Mouse (Mus musculus) heart, adult 11 months (tissue): Measurements from ENCODE around the gene St6galnac5.

Experiments used
- DNase-seq: peaks from one replicate; pipeline ENCODE4 v3.0.0; 2022

St6galnac5 gene

DNA sequence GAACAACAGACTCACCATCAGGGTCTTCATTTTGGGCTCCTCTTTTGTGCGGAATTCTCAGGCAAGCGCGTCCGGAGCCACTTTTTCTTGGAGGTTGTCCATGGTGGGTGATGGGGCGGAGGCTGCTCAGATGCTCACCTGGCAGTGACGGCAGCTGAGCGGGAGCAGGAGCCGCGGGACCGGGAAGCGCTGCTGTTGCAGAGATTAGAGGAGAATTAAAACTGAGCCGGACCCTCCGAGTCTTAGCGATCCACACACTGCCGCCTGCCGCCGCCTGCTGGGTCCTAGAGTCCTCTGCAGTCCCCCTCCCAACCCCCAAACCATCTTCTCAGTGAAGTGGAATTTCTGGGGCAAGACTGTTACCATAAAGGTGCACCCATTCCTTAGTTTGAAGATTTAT is at the start of gene St6galnac5:
TSS of gene St6galnac5 (minus strand) at position 259 of the 400 bp plus-strand sequence.
- DNase-seq, result peak; percentile 79

DNA sequence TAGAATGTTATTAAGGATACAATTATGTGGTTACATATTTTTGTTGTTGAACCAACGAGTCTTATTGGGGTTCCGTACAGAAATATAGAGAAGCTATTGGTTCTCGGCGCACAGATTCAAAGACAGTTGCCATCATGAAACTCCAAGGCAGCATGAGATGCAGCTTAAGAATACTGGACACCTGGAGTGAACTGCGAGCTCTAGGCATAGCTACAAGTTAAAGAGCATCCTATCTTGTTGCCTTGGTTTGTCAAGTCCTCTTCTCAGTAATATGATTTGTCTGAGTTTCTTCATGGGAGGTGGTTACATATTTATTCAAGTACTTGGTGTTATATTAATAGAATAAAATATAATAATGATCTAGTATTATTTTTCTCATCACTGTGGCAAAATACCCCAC is 48.7 kb upstream of the St6galnac5 start:
- DNase-seq, result peak; percentile 76

DNA sequence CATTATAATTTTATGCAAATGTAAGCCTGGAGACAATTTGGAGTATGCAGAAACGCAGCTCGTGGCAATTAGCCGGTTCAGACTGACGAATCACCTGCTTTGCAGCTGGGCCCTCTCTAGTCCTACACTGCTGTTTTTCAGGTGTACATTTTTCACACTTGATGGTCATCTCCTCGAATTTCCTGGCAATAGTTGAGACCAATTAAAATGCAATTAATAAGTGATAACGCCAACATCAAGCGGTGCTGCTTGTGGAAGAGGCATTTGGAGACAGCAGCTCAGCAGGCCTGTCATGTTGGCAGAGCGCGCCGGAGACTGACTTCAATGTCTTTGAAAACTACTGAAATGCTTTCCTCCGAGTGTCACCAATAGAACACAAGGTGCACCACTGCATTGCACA is 42.0 kb upstream of the St6galnac5 start:
- peak; percentile 46 for DNase-seq

DNA sequence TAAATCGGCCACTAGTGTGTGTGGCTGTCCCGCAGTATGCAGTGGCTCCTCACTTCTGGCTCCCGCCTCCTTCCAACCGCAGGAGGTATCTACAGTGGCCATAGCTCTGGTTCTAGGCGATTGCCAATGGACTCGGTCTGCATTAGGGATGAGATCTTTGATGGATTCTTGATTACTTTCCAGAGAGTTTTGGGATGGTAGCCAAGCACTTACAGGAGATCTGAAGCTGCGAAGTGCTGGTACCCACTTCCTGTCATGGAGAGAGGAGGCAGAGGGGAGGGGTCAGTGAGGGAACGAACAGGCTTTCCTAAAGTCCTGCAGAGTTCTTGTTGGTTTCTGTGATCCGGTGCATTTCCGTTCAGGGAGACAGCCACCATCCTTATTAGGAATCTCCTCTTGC is 36.0 kb upstream of the St6galnac5 start:
- DNase-seq, result peak; percentile 83

DNA sequence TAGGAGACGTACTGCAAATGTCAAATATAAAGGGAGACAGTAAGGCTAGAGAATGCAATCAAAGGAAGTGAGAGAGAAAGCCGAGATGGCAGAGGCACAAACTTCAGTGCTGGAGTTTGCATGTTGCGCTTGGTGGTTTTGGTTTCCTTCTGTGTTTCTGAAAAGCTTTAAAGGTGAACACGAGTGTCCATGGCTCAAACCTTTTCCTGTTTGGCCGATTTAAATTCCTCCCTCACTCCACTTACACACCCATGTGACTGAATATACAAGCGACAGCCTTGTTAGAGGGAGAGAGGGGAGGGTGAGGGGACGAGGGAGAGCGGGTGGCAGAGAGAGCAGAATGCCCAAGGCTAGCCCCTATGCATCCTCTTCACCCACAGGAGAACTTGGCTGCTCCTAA is 34.3 kb upstream of the St6galnac5 start:
- DNase-seq, result no peak

DNA sequence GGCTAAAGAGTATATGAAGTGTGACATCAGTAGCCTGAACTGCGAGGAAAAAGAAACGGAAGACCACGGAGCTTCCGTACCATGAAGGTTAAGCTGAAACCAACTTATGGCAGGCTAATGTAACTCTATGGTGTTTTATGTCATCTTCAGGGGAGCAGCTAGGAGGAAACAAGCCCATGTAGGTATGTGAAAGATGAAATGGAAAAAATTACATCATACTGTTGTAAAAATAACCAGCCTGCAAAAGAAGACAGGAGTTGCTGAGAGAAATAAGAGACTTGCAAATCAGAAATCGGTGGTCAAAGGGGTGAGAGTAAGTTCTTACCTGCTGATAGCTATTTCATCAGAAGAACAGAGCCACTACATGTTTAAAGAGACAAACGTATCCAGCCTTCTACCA is 24.8 kb upstream of the St6galnac5 start:
- no peak for DNase-seq

DNA sequence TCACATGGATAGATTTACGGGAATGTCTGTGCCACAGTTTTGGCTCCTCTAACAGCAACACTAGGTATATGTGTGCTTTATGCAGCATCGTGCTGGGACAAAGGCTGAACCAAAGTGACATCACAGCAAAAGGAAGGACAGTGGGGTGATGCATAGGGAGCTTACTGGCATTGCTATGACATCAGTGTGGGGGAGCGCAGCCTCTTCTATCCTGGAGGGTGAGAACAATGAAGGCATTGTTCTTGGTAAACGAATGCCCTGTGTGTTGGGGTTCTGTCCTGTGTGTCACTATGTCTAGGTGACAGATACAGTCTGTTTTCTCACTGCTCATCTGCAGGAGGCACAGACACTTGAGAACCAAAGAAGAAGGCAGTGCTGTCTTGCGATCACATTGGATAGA is 16.9 kb upstream of the St6galnac5 start:
- no peak for DNase-seq

DNA sequence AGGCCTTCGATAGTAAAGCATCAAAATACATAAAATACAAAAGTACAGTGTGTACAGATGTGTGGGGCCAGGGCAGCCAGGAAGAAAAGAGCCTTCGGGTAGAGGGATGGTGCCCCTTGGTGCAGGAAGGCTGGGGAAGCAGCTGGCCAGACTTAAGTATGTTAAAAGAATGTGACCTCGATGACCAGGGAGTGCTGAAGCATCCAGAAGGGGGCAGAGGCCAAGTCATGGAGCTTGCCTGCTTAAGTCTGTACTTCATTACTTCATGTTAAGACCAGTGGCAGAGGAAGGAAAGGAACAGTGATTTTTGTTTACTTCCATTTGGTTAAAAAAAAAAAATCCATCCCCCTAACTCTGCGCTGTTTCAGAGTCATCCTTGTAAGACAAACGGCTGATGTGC is 16.1 kb upstream of the St6galnac5 start:
- DNase-seq, result no peak

DNA sequence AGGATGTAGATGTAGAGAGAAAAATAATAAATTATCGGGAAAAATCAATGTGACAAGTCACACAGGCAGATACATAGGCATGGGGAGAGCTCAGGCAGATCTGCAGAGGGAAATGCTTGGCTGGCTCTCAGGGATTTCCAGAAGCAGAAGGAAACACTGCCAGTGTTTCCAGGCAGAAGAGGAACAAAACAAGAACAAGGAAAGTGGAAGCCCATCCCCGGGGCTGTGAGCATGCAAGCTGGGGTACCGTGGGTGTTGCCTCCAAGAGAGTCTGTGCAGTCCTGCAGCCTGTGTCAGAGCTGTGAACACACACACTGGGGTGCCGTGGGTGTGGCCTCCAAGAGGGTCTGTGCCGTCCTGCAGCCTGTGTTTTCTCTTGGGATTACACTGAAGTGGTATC is 11.6 kb upstream of the St6galnac5 start:
- no peak for DNase-seq

DNA sequence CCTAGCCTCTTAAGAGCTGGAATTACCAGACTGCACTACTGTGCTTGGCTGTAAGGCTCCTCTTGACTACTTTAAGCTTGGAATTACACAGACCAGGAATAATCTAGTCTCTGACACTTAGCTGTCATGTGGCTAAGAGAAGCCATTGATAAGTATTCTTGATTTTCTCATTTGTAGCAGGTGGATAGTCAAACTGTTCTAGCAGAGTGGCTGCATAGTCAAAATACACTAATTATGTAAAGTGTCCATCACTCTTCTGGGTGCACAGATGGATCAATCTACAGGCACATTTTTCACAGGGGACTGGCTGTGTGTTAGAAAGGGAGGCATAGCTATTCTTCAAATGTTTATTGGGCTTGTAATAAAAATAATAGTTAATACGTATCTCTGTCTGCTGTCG is 8.7 kb upstream of the St6galnac5 start:
- no peak for DNase-seq

DNA sequence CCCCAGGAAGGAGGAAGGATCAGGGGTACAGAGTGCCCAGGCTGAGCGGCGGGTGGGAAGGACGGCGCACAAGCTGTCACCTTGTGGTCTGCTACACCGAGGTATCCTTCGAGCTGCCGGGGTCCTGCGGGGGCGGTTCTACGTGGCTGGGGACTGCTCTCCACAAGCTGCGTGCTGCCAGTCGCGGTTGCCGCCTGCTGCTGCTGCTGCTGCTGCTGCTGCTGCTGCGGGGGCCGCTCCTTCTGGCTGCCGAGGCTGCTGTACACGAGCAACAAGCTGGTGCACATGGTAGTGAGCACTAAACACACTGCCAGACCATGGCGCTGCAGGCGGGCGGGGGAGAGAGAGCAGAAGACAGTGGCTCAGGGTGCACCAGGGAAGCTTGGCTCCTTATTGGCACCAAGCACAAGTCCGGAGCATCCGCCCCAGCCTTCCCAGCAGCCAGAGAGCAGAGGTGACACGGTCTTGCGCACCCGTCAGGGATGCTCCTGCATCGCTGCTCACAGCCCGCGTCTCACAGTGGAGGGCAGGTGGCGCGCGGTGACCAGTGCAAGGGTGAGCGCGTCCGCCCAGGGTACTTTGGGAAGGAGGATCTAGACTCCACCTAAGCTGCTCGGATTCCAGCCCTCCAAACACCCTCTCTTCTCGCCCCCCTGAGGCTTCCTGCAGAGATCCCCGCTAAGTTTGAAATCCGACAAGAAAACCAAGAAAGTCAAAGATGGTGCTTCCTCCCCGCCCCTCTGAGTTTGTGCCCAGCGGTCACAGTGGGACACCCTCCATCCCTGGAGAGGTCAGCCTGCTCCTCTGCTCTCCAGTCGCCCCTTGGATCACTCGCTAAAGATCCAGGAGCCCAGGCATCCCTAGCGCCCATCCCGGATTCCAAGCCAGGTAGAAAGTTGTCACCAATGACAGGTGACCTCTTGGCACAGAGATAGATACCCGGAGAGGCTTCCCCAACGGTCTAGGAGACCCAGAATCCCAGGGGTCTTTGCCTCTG is 770 bp downstream of the St6galnac5 start:
- peak; percentile 84 for DNase-seq

DNA sequence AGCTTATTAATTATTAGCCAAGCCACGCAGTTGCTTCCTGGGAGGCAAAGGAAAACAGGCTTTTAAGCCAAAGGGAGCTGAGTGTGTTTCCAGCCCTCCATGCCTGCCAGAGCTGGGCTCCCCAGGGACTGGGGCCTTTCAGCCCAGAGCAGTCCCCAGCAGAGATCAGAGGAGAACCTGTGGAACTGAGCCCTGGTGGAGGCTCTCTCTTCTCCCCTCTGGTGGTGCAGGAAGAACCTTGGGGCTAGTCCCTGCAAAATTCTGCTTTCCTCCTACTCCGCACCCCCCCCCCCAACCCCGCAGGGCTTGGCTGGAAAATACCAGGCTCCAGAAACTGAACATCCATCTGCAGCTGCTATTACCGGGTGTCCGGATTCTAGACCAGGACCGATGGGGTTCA is 1.6 kb downstream of the St6galnac5 start:
- peak; percentile 79 for DNase-seq

DNA sequence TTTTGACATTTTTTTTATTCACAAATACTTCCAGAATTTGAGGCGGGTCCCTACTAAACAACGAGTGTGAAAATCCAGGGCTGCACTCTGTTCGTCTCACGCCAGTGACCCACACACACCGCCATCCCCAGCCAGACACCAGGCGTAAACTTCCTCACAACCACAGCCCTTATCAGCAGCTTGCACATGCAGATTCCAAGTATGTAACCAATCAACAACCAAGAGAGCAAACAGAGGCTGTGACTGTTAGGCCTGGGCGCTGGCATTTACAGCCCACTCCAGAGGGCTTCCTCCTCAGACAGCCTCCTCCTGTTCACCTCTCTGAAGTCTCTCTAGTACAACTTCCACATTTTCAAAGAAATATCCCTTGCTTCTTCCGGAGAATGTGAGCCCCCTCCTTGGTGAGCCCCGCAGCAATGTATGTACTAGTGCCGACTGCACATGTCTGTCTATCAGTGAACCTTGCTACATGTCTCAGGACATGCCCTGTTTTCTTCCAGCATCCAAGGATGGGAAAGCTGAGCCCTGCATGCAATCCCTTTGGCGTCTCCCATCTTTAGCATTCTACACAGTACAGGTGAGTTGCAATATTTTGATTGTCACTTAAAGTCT is 2.5 kb downstream of the St6galnac5 start:
- peak; percentile 82 for DNase-seq

DNA sequence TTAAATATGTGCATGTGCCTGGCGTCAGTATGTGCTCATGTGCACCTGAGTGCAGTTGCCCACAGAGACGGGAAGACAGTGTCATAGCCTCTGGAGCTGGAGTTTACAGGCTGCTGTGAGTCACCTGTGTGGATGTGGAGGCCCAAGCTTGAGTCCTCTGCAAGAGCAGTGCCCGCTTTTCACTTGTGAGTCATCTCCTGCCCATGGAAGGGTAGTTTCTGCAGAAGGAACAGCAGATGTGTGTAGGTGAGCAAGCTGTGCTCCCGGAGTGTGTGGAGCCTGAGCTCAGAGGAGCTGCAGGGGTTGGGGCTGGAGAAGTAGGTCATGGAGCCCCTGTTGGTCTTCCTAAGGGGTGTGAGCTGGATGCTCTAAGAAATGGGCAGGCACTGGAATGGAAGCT is 10.7 kb downstream of the St6galnac5 start:
- DNase-seq, result no peak

DNA sequence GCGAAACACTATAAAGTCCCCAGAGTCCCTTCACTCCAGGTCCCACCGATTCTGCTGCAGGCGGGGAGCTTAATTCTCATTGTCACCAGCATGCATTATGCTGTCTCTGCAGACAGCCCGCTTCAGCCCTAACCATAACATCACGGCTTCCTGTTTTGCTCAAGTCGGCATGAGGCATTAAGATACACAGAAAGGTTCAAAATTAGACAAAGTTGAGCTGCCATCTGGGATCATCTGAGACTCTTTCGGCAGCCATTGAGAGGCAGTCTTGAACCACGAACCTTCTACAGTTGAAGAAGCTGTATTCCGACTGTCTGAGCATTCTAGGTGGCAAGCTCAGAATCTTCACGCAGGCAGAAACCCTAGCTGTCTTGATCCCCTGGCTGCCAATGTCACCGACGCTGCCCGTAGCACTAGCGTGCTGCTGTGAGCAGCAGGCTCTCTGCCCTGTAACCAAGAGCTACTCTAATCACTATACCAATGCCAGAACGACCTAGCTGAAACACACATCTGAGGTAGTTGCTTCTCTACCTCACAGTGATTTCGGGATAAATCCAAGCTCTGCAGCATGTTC is 12.2 kb downstream of the St6galnac5 start:
- DNase-seq, result no peak

DNA sequence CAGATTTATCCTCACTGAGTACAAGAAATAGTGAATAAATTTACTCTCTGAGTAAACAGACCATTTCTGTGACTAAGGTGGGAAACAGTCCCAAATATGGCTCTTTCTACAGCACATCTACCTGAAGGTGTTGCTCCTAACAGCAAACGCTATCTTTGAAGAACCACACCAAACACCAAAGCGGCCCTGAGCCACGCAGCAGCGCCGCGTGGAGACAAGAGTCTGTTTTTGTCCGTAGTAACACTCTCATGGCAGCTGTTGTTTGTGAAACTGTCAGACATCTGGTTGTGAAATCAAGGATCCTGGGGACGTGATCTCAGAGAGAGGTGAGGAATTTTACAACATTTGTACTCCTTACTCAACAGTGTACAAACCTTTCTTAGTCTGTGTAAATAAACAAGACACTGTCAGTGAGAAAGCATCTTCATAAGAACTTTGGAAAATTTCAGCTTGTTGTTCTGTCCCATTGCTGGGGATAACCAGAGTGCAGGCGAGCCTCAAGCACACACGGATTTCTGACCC is 20.1 kb downstream of the St6galnac5 start:
- DNase-seq, result no peak

DNA sequence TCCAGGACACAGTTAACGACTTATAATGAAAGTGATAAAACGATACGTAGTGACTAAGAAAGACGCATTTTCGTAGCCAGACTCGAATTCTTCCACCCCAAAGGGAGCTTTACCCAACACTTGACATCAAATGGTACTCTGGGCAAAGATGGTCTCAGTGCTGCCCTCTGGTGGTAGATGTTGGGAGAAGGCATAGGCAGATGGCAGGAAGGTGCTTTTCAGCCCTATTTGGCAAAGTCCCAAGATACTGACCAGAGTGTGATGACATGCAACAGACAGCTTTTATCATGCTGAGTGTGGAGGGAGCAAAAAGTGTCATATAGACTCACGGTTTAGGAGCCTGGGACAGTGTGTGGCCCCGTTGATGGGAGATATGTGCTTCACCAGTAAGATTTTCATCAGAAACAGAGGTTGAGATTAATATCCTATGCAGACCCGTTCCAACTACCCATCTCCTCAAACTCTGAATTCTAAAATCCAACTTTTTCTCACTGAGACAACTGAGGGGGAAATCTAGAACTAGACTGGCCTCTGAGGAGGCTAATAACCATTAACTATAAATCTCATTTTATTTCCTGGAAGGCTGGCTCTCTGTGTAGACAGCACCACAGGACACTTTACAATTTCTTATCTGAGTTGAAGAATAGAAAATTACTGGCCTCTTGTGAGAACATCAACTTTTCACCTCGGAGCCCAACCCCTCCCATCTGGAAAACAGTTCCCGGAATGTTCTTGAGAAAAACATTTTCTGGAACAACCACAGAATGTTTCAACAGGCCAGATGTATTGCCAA is 23.5 kb downstream of the St6galnac5 start:
- DNase-seq, result peak; percentile 92

DNA sequence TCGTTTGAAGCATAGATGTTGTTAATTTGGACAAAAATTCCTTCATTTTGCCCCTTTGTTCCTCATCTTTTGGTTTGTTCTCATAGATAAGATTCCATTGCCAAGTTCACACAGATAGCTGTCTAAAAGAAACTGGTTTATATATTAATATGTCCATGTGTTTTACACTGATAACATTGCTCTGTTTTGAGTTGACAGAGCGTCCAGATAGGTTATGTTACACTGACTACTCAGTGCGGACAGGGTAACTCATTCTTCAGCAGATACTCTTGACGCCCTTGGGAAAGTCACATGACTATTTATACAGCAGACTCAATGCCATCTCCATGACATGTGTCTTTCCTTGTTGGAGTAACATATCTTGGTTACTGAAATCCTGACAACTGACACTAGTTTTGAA is 25.3 kb downstream of the St6galnac5 start:
- DNase-seq, result no peak

DNA sequence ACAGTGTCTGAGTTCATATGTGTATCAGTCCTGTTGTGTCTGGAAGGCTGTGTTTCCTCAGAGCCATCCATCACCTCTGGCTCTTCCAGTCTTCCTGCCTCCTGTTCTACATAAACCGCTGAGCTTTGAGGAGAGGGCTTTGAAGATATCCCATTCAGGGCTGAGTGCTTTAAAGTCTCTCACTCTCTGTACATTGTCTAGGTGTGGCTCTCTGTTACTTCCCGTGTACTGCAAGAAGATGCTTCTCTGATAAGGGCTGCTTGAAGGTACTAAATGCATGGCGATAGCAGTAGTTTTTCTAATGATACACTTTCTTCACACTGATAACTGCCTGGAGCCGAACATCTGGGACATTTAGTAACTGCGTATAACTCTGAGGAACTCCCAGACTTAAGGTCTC is 26.0 kb downstream of the St6galnac5 start:
- DNase-seq, result no peak

DNA sequence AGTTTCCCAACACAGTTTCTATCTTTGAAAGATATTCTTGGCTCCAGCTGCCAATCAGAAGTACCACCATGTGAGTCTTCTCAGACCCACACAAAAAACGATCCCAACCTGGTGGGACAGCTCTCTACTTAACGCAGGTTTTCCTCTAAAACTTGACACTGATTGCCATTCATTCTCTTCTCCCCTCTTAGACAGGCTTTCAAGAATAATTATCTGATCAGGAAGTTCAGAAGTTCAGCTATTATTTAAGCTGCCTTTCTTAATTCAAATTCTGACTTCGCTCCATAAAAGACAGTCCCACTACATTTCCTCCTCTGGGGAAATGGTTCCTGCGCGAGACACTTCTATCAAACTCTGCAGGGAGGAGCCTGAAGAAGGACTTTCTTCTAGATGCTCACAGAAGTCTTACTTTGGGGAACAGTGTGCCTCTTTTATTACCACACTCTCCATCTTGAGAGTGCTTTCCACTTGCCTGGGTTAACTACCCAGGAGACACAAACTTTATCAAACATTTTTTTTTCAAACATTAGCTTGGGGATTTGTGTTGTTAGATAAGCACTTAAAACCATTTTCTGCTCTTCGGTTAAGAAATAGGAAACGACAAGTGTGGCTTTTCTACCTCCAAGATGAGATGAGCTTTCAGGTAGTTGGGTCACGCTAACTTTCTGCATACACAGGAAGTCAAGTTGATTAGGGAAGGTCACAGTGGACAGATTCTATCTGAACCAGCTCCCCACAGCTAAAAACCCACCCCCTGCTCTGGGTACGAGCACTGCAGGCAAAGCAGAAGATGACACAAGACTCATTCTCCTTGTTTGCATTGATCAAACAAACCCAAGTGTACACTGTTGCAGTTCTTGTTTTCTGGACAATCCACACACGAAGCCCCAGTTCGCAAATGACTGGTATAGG is 30.2 kb downstream of the St6galnac5 start:
- DNase-seq, result no peak

DNA sequence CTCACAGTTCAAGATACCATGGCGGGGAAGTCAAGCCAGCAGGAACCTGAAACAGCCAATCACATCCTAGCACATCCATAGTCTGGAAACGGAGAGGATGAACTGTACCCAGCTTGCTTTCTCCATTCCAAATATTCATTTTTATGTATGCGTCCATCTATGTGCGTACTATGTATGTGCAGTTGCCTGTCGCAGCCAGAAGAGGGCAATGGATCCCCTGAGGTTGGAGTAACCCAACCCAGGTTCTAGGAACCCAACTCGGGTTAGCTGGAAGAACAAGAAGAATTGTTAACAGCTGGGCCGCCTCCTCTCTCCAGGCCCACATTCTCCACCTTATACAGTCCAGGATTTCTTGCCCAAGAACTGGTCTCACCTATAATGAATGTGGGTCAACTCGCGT is 31.1 kb downstream of the St6galnac5 start:
- no peak for DNase-seq

DNA sequence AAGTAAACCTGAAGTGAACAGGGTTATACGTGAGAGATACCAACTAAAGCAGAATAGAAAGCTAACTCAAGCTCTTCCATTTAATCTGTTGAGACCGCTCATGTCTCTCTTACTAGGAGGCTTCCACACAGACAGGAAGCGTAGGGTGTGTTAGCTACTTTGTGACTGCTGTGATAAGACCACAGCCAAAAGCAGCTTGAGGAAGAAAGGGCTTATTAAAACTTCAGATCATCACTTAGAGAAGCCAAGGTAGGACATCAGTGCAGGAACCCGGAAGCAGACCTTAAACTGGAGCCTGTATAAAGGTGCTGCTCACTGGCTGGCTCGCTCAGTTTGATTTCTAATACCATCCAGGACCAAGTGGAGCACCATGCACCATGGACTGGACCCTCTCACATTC is 31.7 kb downstream of the St6galnac5 start:
- no peak for DNase-seq
